Mouse (Mus musculus) heart, postnatal 0 days (tissue): Measurements from ENCODE around the gene Rnf17.

Source experiments
- CTCF ChIP-seq: IDR thresholded peaks from 2 replicates; pipeline ENCODE4 v1.5.1; 2016; ENCODE audit warnings: antibody characterized with exemption, control low read depth, low read depth
- EP300 ChIP-seq: IDR thresholded peaks from 2 replicates; pipeline ENCODE4 v1.6.1; 2016; ENCODE audit warnings: antibody characterized with exemption, low read depth

DNA sequence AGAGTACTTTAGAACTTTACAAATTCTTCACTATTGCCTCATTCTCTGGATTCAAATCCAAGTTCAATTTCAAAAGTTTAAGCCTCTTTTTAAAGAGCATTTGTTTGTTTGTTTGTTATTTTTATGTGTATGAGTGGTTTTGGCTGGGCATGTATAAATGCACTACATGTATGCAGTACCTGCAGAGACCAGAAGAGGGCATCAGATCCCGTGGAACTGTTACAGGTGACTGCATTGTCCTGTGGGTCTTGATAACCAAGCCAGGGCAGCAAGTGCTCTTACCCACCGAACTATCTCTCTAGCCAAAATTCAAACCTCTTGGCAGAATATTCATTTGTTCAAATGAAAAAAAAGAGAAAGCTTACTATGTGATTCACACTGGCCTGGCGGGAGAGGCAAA lies 33.5 kb upstream of the Rnf17 start:
- TF ChIP-seq CTCF (peak; percentile 40), EP300 (no peak)
